Mouse (Mus musculus) olfactory bulb, adult 2 months (tissue): Measurements from ENCODE around the gene Edem2.

Source experiments
- CTCF ChIP-seq: fragments of 200-500 bp; IDR thresholded peaks from 2 replicates; pipeline ENCODE4 v1.5.1; 2012; ENCODE audit warnings: low read depth, mild to moderate bottlenecking, low read length, moderate library complexity; ENCODE audit not compliant: insufficient read depth
- POLR2A ChIP-seq: fragments of 200-500 bp; IDR thresholded peaks from 2 replicates; pipeline ENCODE4 v1.6.1; 2012; ENCODE audit warnings: mild to moderate bottlenecking, low read depth, low read length, moderate library complexity; ENCODE audit not compliant: insufficient read depth

DNA sequence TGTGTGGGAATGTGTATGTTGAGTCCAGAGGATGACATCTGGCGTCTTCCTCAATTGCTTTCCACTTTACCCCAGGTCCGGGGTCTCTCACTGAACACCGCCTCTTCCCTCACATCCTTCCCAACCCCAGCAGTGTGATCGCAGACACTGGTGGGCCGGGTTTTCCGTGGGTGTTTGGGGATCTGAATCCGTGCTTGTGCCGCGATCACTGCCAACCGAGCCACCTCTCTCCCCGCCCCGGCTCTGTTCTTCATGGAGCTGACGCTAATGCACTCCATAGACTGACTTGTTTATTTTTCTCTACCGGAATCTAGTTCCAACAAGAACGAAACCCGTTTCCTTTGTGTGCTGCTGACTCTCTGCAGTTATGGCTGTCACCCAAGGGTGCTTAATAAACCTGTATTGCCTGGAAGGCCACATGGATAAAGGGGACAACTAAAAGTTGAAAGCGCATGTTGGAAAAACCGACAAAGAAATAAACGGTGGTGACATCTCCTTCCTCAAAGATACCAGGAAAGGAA lies 27.8 kb downstream of the Edem2 start:
- TF ChIP-seq CTCF (no peak), POLR2A (no peak)
